Mouse (Mus musculus): ENCODE data around the gene Gldc. TPM values are rescaled to one million over a fixed set of nuclear protein-coding genes. Genes with fewer than 3 reads are reported as not detected.

Gene Gldc
- polyA plus RNA-seq, 1 experiment from 2014 or later: 18.7 TPM

- DNase-seq (ENCODE audit: low spot score): no peak
- Histone ChIP-seq H3K36me3 (ENCODE audit: control insufficient read depth, insufficient read depth, low read length) (peaks cover 9% of the 10 kb centered on the region), H3K9ac (ENCODE audit: low read depth, low read length) (no peak overlapping the region), H3K9me3 (ENCODE audit: control insufficient read depth, low read length) (no peaks in the 10 kb centered on the region), H3K27me3 (ENCODE audit: control insufficient read depth, insufficient read depth, low read length) (no peaks in the 10 kb centered on the region), H3K27ac (ENCODE audit: low read depth, low read length) (no peak overlapping the region), H3K4me2 (replicated peaks; ENCODE audit: low read depth, low read length) (no peak overlapping the region), H3K4me3 (ENCODE audit: low read depth, low read length) (no peak overlapping the region), H3K4me1 (replicated peaks; ENCODE audit: control insufficient read depth, insufficient read depth, low read length) (no peaks in the 10 kb centered on the region)
- 88% methylated on average over 6 of the region's 6 CpGs for WGBS
- ATAC-seq (ENCODE audit: low FRiP score): no peak
Observed at GRCm38 (mm10) chr19:30090163-30090562, 85.1 kb downstream of the Gldc start.

DNA sequence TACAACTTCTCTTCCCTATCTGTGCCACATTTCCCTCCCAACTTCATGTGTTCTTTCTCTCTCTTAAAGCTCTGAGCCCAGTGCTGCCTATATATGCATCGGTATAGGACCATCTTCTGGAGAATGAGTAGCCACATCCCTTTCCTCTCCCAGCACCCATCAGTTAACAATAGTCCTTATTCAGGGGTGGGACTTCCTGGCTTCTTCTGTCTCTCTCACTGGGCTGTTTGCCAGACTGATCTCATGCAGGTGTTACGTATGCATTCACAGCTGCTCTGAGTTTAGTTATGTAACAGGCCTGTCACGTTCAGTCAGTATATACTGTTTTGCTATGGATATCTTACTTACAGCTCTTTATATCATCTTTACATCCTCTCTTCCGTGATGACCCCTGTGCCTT, 109.4 kb downstream of the Gldc start:
- no peaks in the 10 kb centered on the region for H3K36me3 ChIP-seq (ENCODE audit: control insufficient read depth, insufficient read depth, low read length)
- no peak for DNase-seq (ENCODE audit: low spot score)

DNA sequence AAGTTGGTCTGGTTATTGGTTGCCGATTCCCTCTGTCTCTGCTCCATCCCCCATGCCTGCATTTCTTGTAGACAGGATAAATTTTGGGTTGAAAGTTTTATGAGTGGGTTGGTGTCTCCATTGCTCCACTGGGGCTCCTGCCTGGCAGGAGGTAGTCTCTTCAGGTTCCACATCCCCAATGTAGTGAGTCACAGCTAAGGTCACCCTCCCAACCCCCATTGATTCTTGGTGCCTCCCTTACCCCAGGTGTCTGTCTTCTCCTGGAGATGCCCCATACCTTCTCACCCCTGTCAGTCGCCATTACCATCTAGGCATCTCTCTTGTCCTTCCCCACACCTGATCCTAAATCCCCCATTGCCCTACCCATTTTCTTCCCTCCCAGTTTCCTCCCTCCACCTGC, 121.0 kb downstream of the Gldc start:
- Histone ChIP-seq H3K27ac (ENCODE audit: low read depth, low read length) (no peak overlapping the region), H3K9me3 (ENCODE audit: control insufficient read depth, low read length) (no peaks in the 10 kb centered on the region), H3K4me3 (ENCODE audit: low read depth, low read length) (no peak overlapping the region), H3K4me2 (replicated peaks; ENCODE audit: low read depth, low read length) (no peak overlapping the region), H3K27me3 (ENCODE audit: control insufficient read depth, insufficient read depth, low read length) (no peaks in the 10 kb centered on the region), H3K4me1 (replicated peaks; ENCODE audit: control insufficient read depth, insufficient read depth, low read length) (no peaks in the 10 kb centered on the region), H3K9ac (ENCODE audit: low read depth, low read length) (no peak overlapping the region), H3K36me3 (ENCODE audit: control insufficient read depth, insufficient read depth, low read length) (no peaks in the 10 kb centered on the region)
- ATAC-seq (ENCODE audit: low FRiP score) (no peak), DNase-seq (ENCODE audit: low spot score) (no peak)
- 95% methylated on average over 2 of the region's 2 CpGs for WGBS

More for the DNA sequence above, 109.4 kb downstream of the Gldc start:
- no peak for ATAC-seq (ENCODE audit: low FRiP score)
- Histone ChIP-seq H3K4me3 (ENCODE audit: low read depth, low read length) (no peak overlapping the region), H3K4me1 (replicated peaks; ENCODE audit: control insufficient read depth, insufficient read depth, low read length) (no peaks in the 10 kb centered on the region), H3K27me3 (ENCODE audit: control insufficient read depth, insufficient read depth, low read length) (no peaks in the 10 kb centered on the region), H3K9ac (ENCODE audit: low read depth, low read length) (no peak overlapping the region), H3K9me3 (ENCODE audit: control insufficient read depth, low read length) (no peaks in the 10 kb centered on the region), H3K27ac (ENCODE audit: low read depth, low read length) (no peak overlapping the region), H3K4me2 (replicated peaks; ENCODE audit: low read depth, low read length) (no peak overlapping the region)
- WGBS: 87% methylated on average over 4 of the region's 4 CpGs

- Histone ChIP-seq H3K27me3 (ENCODE audit: control insufficient read depth, insufficient read depth, low read length) (no peaks in the 10 kb centered on the region), H3K4me2 (replicated peaks; ENCODE audit: low read depth, low read length) (no peak overlapping the region), H3K36me3 (ENCODE audit: control insufficient read depth, insufficient read depth, low read length) (no peaks in the 10 kb centered on the region), H3K9me3 (ENCODE audit: control insufficient read depth, low read length) (no peaks in the 10 kb centered on the region), H3K27ac (ENCODE audit: low read depth, low read length) (no peak overlapping the region), H3K4me3 (ENCODE audit: low read depth, low read length) (no peak overlapping the region), H3K9ac (ENCODE audit: low read depth, low read length) (no peak overlapping the region), H3K4me1 (replicated peaks; ENCODE audit: control insufficient read depth, insufficient read depth, low read length) (no peaks in the 10 kb centered on the region)
- 92% methylated on average over 3 of the region's 3 CpGs for WGBS
- DNase-seq (ENCODE audit: low spot score): no peak
- ATAC-seq (ENCODE audit: low FRiP score): no peak
Observed at GRCm38 (mm10) chr19:30051479-30051878, 123.8 kb downstream of the Gldc start.

DNA sequence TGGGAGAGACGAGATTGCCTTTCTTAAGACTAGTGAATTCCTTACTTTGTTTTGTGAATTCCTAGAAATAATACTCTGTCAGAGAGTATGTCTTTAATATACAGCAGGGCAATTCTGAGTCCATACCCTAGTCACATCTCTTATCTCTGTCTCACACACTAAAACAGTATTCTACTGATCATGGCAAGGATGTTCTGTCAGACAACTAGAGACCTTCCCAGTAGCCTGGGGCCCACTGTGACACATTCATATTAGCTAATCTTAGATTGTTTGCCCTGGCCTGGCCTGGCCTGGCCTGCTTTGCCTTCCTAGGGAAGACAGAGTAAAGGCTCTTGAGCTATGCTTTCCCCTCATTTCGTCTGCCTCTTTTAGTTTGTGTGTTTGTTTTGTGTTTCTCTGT, 124.6 kb downstream of the Gldc start:
- no peak overlapping the region for H3K9ac ChIP-seq (ENCODE audit: low read depth, low read length)
- H3K4me1 ChIP-seq (replicated peaks; ENCODE audit: control insufficient read depth, insufficient read depth, low read length): no peaks in the 10 kb centered on the region
- no peak overlapping the region for H3K4me3 ChIP-seq (ENCODE audit: low read depth, low read length)
- H3K27ac ChIP-seq (ENCODE audit: low read depth, low read length): no peak overlapping the region
- H3K9me3 ChIP-seq (ENCODE audit: control insufficient read depth, low read length): no peaks in the 10 kb centered on the region
- H3K27me3 ChIP-seq (ENCODE audit: control insufficient read depth, insufficient read depth, low read length): no peaks in the 10 kb centered on the region
- ATAC-seq (ENCODE audit: low FRiP score) (no peak), DNase-seq (ENCODE audit: low spot score) (no peak)
- WGBS: 94% methylated on average over 2 of the region's 2 CpGs
- no peaks in the 10 kb centered on the region for H3K36me3 ChIP-seq (ENCODE audit: control insufficient read depth, insufficient read depth, low read length)
- no peak overlapping the region for H3K4me2 ChIP-seq (replicated peaks; ENCODE audit: low read depth, low read length)

Other genes with a start within 250 kb of the Gldc start
- not detected in 2 replicates for gene Trpd52l3, start 171.6 kb downstream of the Gldc start, polyA plus RNA-seq (2014; fragmentation: Nextera tagmentation; extraction: Ambion mirVana)
- gene Uhrf2, start 144.9 kb downstream of the Gldc start, polyA plus RNA-seq (2014; fragmentation: Nextera tagmentation; extraction: Ambion mirVana): 84.6 and 90.4 TPM in 2 replicates
- gene Mbl2, start 57.5 kb upstream of the Gldc start, polyA plus RNA-seq (2014; fragmentation: Nextera tagmentation; extraction: Ambion mirVana): not detected in 2 replicates

Measured in hindbrain, embryonic 11.5 days (tissue).